Mouse (Mus musculus): ENCODE measurements around the gene Kcnk1.

Kcnk1 gene

GRCm38 (mm10) chr8:125995101-125995986 lies at the start of gene Kcnk1:
Gene Kcnk1 (plus strand): TSS chr8:125995170.
- in situ Hi-C loops (cut with MboI, MseI): no loop called here

DNA sequence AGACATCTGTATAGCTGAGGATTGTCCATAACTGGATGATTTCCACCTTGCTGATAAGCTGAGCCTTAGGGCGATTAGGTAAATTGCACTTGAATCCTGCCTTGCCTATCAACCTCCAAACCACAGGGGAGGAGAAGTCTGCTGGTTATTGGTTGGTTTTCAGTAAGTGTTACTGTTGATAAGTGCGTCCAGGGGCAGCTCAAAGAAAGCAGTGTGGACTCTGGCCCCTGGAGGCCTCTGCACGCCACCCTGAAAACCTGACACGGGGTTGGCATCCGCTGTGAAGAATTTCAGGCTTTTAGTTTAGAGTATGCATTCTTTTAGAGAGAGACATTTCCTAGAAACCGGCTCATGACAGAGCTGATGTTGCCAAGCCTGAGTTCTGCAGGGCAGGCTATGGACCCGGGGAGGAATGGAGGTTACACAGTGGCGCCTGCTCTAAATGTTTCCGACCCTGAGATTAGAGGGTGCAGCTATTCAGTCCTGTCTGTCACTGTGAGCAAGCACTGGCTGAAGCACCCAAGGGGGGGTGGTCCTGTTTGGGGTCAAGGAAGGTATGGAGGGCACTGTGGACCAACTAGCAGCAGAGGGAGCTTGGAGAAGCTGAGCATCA lies 46.2 kb upstream of the Kcnk1 start:
- in situ Hi-C loops (cut with MboI, MseI): no loop called here

DNA sequence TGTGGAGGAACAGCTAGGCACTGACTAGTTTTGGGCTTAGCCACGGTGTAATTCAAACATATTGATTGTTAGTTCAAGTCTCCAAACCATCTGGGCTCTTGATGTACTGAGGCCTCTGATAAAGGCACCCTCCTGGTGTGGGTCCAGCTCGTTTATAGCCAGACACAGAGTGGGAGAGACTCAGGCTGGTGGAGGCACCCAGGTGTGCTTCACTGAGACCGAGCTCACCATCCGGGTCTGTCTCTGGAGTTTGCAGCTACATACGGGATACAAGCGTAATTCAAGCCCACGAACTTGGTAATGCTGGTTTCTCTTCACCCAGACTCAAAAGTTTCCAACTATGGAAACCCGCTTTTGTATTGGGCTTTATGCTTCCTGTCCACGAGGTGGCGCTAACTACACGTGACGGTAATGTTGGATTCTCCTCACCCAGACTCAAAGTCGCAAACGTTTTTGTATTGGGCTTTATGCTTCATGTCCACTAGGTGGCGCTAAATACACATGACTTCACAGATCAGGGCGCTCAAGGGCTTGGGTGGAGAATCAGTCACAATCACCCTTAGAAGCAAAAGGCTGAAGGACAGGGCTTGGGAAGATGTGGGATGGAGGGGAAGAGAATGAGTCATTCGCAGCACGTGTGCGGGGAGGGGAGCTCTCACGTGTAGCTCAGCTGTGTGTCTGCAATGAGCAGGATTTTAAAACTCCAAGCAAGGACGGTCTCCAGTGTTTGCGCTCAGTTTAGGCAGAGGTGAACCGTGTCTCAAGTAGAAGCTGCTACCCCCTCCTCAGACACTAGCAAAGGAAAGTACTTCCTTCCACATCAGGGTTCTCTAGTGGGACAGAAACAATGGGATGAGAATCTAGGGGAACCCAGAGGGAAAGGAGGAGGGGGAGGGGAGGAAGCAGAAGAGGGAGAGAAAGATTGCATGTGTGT lies 44.7 kb upstream of the Kcnk1 start:
- in situ Hi-C loops (cut with MboI, MseI): no loop called here

DNA sequence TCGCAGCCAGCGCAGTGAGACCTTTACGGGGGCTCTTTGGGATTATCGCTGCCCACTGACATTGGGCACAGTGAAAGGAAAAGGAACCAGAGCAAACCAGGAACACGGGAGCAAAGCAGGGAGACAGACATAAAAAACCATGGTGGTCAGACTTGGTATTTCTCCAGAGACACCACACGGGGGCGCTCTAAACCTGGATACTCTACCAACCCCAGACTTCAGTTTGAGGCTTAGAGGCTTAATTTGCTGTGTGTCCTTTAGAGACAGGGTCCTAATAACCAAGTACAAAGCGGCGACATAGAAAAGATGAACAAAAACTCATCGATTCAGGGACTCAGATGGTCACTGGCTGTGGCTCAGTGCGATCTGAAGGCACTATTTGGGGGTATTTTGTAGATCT lies 39.3 kb upstream of the Kcnk1 start:
- in situ Hi-C loops (cut with MboI, MseI): no loop called here

- in situ Hi-C loops (cut with MboI, MseI): no loop called here
Measured at GRCm38 (mm10) chr8:125956796-125957195, 38.2 kb upstream of the Kcnk1 start.

DNA sequence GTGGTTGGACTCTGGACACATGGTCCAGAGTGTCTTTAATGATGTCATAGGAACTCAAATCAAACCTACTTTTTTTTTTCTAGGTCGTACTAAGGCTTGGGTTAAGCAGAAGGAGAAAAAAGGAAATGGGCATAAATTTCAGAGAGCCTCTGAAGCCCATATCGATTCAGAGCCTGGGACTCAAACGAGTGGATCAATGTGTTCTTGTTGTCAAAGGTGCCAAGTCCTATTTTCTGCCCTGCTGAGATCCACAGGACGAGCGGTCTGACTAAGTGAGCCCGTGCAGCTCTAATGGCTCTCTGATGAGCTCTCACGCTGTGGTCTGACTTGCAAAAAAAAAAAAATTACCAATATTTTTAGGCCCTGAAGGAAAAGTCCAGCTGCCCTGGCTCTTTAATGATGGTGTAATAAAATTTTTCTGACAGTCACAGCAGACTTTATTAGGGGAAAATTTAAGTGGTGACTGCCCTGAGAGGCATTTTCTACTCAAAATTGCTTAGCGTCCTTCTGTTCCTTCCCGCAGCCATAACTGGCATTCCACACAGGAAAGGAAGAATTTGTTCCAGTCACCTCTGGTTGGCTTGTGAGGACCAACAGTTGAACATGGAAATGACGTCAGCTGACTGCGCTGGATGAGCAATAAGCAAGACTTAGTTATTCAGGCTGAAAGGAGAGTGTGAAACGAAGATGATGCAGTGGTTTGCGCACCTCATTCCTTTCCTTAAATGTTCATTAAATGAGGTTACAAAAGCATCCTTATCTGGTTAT lies 37.6 kb upstream of the Kcnk1 start:
- in situ Hi-C loops (cut with MboI, MseI): no loop called here

- in situ Hi-C loops (cut with MboI, MseI): no loop called here
Measured at GRCm38 (mm10) chr8:125957994-125958368, 37.0 kb upstream of the Kcnk1 start.

GRCm38 (mm10) chr8:125959363-125959771 lies 35.6 kb upstream of the Kcnk1 start:
- in situ Hi-C loops (cut with MboI, MseI): no loop called here

DNA sequence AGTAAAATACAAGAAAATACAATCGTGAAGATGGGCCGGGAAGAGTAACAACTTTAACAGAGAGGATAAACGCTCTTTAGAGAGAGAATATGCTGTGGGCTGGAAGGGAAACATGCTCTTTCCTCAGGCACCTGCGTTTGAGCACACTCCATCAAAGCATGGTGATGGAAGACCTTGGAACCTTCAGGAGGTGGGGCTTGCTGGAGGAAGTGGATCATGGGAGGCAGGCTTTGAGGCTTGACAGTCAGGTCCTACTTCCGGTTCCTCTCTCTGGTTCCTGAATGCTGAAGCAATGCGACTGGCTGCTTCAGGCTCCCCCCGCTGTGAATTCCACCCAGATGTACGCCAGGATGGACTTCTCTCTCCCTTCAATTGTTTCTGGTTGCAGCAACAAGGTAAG lies 34.9 kb upstream of the Kcnk1 start:
- in situ Hi-C loops (cut with MboI, MseI): no loop called here

DNA sequence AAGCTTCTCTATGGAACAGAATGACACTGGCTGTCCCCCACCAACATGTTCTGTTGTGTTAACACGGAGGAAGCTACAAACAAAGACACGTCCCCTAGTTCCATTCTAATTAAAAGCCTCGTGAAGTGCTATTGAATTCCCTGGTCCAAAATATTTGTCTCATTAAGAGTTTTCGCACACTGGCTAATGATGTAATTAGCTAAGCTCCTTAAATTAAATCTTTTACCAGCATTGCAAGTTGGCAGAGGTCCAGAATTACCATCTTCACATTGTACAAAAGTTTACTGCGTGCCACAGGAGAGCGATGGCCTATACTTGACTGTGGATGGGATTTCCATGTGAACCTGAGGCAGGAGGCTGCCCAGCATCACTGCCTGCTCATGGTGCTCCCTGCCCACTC lies 33.2 kb upstream of the Kcnk1 start:
- in situ Hi-C loops (cut with MboI, MseI): no loop called here

- in situ Hi-C loops (cut with MboI, MseI): no loop called here
Measured at GRCm38 (mm10) chr8:125963807-125964211, 31.2 kb upstream of the Kcnk1 start.

DNA sequence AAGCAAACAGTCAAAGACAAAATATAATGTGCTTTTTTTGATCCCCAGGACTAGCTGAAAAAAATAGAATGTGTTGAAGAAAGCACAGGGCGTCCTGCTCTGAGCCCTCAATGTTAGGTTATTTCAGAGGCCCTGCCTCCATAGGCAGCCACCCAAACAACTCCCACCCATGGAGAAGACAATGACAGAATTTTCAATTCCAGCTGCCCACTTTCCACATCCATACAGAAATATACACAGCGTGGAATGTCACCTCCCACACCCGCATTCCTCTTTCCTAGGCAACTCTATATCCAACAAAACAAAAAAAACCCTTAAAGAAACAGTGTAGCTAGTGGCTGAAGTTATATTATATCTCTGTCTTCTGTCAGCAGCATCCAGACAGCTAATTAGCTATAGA lies 23.6 kb upstream of the Kcnk1 start:
- in situ Hi-C loops (cut with MboI, MseI): no loop called here

DNA sequence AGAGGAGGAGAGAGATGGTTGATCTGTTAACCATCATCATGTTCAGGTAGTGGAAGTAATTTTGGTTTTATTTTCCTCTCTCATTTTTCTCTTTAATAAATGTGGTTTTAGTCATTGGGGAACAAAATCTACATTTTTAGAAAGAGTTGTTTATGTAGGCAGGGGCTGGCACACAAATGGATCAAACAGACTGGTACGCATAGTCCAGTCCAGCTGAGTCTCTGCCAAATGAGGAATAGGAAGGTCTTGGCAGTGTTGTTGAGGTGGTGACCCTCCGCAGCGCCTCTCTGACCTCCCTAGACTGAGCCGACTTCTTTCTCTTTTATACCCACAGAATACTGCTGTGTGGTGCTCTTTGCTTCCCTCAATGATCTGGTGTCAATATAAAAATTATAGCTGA lies 19.0 kb upstream of the Kcnk1 start:
- in situ Hi-C loops (cut with MboI, MseI): no loop called here

- in situ Hi-C loops (cut with MboI, MseI): no loop called here
Measured at GRCm38 (mm10) chr8:125980826-125981225, 14.1 kb upstream of the Kcnk1 start.

DNA sequence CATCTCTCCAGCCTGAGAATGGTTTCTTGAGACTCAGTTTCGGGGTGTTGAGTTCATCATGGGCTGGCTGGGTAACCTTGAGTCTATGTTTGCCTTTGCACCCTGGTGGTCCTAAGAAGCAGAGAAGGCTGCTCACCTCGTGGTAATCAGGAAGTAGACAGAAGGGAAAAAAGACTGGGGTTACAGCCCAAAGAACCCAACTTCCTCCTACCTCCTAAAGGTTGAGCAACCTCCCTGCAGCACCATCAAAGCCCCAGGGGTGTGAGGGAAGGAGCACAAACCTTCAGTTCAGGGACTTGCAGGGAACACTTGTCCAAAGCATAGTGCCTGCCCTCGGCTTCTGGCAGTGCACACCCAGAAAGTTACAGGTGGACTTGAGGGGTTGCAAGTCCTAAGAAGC lies 11.5 kb upstream of the Kcnk1 start:
- in situ Hi-C loops (cut with MboI, MseI): no loop called here

DNA sequence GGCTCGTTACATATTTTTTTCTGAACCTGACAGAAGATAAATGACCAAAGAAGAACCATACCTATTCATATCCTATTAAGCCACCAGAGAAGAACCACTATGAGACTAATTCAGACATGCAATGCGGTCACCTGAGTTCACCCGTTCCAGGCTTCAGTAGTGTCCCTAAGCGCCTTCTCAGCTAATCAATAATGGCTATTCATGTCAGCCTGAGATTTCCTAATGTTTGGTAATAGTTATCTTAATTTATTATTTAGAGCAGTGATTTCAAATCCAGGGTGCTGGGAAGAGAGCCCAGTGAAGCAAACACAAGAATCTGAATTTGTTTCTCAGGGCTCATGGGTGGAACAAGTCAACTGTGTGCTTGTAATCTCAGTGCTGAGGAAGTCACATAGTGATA lies 10.8 kb upstream of the Kcnk1 start:
- in situ Hi-C loops (cut with MboI, MseI): no loop called here

DNA sequence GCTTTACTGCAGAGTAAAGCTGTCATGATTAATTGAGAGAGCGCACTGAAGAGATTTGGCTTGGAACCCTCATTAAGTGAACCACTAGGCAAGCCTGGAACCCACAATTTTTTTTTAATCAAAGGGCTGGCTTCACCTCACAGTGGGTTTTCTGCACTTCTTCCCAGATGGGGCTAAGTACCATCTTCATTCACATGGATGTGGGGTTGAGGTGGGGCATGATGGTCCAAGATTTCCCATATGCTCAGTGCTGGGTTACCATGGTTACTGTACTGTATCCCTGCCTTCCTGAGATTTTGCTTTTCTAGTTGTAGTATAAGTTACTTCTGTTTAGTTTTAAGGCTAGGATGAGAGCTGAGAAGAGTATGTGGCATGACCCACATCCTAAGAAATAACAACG lies 9.6 kb upstream of the Kcnk1 start:
- in situ Hi-C loops (cut with MboI, MseI): no loop called here

- in situ Hi-C loops (cut with MboI, MseI): no loop called here
Measured at GRCm38 (mm10) chr8:125986999-125987589, 7.9 kb upstream of the Kcnk1 start.

DNA sequence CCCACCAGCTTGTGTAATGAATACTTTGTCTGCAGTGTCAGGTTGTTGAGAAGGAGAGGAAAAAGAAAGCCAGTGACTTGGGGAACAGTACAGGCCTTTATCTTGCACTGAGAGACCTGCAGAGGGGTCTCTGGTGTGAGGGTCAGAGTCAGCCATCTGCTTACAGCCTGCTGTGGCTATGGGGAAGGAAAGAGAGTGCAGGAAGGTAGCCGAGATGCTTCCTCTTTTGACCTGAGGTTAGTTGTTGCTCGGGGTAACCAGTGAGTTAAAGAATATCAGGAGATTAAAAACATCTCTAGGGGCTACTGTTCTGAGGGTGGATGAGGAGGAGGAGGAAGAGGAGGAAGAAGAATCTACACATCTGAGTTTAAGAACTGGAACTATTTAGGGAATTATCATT lies 7.0 kb upstream of the Kcnk1 start:
- in situ Hi-C loops (cut with MboI, MseI): no loop called here

- in situ Hi-C loops (cut with MboI, MseI): no loop called here
Measured at GRCm38 (mm10) chr8:125993636-125994035, 1.3 kb upstream of the Kcnk1 start.

All from T-helper 2 cell (primary cell).